Mouse (Mus musculus) NIH3T3 (cell line): ENCODE measurements around the gene Pde6c.

Experiments used
- DNase-seq: peaks from one replicate; pipeline ENCODE4 v3.0.0-alpha.2; 2012; ENCODE audit warnings: low read depth

The Pde6c gene

GRCm38 (mm10) chr19:38132481-38132880, at the start of gene Pde6c:
Gene Pde6c, plus strand, starts transcription at chr19:38132781.
- DNase-seq = no peak

- DNase-seq = no peak
Observed at GRCm38 (mm10) chr19:38082931-38083525, 49.6 kb upstream of the Pde6c start.

- no peak for DNase-seq
Observed at GRCm38 (mm10) chr19:38085841-38086240, 46.7 kb upstream of the Pde6c start.

- DNase-seq = peak; percentile 84
Observed at GRCm38 (mm10) chr19:38086948-38087551, 45.5 kb upstream of the Pde6c start.

GRCm38 (mm10) chr19:38089358-38089757, 43.2 kb upstream of the Pde6c start:
- no peak for DNase-seq

- no peak for DNase-seq
Observed at GRCm38 (mm10) chr19:38091512-38091985, 41.0 kb upstream of the Pde6c start.

GRCm38 (mm10) chr19:38096231-38096630, 36.4 kb upstream of the Pde6c start:
- DNase-seq = no peak

- no peak for DNase-seq
Observed at GRCm38 (mm10) chr19:38096858-38097758, 35.5 kb upstream of the Pde6c start, which contains the start of gene Ffar4. Gene Ffar4, plus strand, starts transcription at chr19:38097071.

- DNase-seq = no peak
Observed at GRCm38 (mm10) chr19:38107871-38108270, 24.7 kb upstream of the Pde6c start.

GRCm38 (mm10) chr19:38109506-38110242, 22.9 kb upstream of the Pde6c start:
- DNase-seq = no peak

- DNase-seq = peak; percentile 56
Observed at GRCm38 (mm10) chr19:38111056-38111455, 21.5 kb upstream of the Pde6c start.

- DNase-seq = no peak
Observed at GRCm38 (mm10) chr19:38112575-38112974, 20.0 kb upstream of the Pde6c start.

GRCm38 (mm10) chr19:38114834-38115491, 17.6 kb upstream of the Pde6c start:
- no peak for DNase-seq

- no peak for DNase-seq
Observed at GRCm38 (mm10) chr19:38120123-38120760, 12.3 kb upstream of the Pde6c start.

GRCm38 (mm10) chr19:38123921-38124320, 8.7 kb upstream of the Pde6c start:
- no peak for DNase-seq

GRCm38 (mm10) chr19:38124401-38125218, 8.0 kb upstream of the Pde6c start:
- DNase-seq = no peak

- DNase-seq = no peak
Observed at GRCm38 (mm10) chr19:38125219-38125610, 7.4 kb upstream of the Pde6c start, which contains the start of gene Rbp4. Gene Rbp4, minus strand, starts transcription at chr19:38125281.

GRCm38 (mm10) chr19:38126656-38127055, 5.9 kb upstream of the Pde6c start:
- no peak for DNase-seq

GRCm38 (mm10) chr19:38133986-38134385, 1.4 kb downstream of the Pde6c start:
- no peak for DNase-seq

GRCm38 (mm10) chr19:38134806-38135205, 2.2 kb downstream of the Pde6c start:
- DNase-seq = no peak
